Mouse (Mus musculus): Measurements from ENCODE around the gene Stambp. TPM values are rescaled to one million over a fixed set of nuclear protein-coding genes. Genes with fewer than 3 reads are reported as not detected.

Stambp gene
- 24.4 and 24.8 TPM in 2 replicates for polyA plus RNA-seq (2015; fragmentation: Nextera tagmentation; extraction: Ambion mirVana)

DNA sequence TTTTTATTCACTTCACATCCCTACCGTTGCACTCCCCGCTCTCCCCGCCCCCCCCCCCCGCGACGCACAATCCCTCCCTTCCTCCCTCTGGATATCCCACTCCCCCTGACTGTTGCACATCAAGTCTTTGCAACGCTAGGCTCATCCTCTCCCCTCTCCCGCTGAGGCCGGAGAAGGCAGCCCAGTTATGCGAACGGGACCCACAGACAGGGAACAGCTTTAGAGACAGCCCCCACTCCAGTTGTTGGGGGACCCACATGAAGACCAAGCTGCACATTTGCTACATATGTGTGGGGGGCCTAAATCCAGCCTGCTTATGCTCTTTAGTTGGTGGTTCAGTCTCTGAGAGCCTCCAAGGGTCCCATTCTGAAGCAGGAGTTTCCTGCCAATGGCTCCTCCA, at the start of gene Stambp:
Stambp (minus strand) TSS at position 59 of the 400 bp plus-strand sequence.
- peaks cover 11% of the 10 kb centered on the region for H3K4me1 ChIP-seq
- ATAC-seq (ENCODE audit: low FRiP score, low read depth): peak; percentile 74
- peak within 1 kb of the TSS; percentile 94 for H3K4me2 ChIP-seq (replicated peaks)
- peak within 1 kb of the TSS; percentile 82 for H3K9ac ChIP-seq
- peak within 1 kb of the TSS; percentile 65 for H3K27ac ChIP-seq
- H3K9me3 ChIP-seq: no peaks in the 10 kb centered on the region
- peaks cover 8% of the 10 kb centered on the region for H3K27me3 ChIP-seq
- H3K4me3 ChIP-seq: peak within 1 kb of the TSS; percentile 85
- 2% methylated on average over 8 of the region's 11 CpGs for WGBS
- H3K36me3 ChIP-seq: peaks cover 14% of the 10 kb centered on the region

DNA sequence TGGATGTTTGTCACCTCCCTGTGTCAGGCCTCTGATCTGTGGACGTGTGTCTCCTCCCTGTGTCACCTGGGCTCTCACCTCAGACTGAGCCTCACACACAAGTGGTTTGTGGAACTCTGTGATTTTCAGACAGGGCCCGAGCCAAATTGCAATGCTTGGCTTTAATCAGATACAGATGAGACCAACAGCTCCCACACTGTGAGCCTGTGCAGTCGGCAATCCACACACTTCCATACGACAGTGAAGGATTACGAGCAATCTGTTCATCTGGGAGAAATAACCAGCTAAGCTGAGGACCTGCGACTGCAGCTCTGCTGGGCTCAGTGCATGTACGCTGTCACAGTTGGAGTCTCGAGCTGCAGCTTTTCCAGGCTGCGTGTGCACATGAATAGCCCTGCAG, 47.4 kb upstream of the Stambp start:
- H3K27me3 ChIP-seq: no peaks in the 10 kb centered on the region
- H3K4me3 ChIP-seq: no peak overlapping the region
- H3K4me1 ChIP-seq: peaks cover 15% of the 10 kb centered on the region; the same call in 1 of the 2 replicates
- H3K27ac ChIP-seq: peak overlapping the region; percentile 28; the same call in 1 of the 2 replicates
- peak overlapping the region; percentile 39; the same call in 1 of the 2 replicates for H3K9ac ChIP-seq
- 19% methylated on average over 9 of the region's 9 CpGs for WGBS
- ATAC-seq (ENCODE audit: low FRiP score, low read depth): no peak
- peak overlapping the region; percentile 12 for H3K4me2 ChIP-seq (replicated peaks)
- H3K9me3 ChIP-seq: no peaks in the 10 kb centered on the region
- no peaks in the 10 kb centered on the region for H3K36me3 ChIP-seq

DNA sequence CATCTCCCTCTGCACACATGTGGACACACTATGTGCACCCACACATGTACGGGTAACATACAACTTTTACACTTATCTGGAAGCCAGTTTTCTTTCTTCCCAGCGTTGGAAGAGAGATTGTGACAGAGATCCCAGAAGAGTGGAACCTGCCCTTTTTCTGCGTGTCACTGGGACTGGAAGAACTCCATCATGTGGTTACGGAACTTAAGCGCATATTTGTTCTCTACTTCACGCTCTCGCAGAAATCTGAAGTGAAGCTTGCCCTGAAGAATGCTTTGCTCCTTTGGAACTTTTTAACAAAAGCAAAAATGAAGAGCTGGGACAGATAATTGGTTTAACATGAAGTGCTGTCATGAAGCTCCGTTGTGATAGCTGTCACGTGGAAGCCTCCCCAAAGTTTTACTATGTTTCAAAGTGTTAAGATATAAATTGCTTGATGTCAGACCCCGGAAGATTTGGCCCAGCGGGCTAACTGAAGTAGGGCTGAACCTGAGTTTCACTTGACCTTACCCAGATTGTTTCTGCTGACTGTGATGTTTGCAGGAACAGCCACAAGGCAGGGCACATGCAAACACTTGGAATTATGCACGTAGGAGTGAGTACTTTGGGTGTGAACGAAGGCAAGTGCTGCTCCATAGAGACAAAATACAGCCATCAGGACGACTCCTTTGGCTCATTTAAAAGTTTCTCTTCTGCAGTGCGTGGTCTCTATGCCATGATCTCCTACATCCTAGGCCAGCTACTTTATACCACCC, 45.2 kb upstream of the Stambp start:
- Histone ChIP-seq H3K4me1 (peaks cover 15% of the 10 kb centered on the region; the same call in 1 of the 2 replicates), H3K9me3 (no peaks in the 10 kb centered on the region), H3K27ac (no peak overlapping the region), H3K4me3 (no peak overlapping the region), H3K4me2 (replicated peaks) (no peak overlapping the region), H3K9ac (no peak overlapping the region), H3K36me3 (no peaks in the 10 kb centered on the region), H3K27me3 (no peaks in the 10 kb centered on the region)
- WGBS: 82% methylated on average over 15 of the region's 15 CpGs
- ATAC-seq (ENCODE audit: low FRiP score, low read depth): no peak

DNA sequence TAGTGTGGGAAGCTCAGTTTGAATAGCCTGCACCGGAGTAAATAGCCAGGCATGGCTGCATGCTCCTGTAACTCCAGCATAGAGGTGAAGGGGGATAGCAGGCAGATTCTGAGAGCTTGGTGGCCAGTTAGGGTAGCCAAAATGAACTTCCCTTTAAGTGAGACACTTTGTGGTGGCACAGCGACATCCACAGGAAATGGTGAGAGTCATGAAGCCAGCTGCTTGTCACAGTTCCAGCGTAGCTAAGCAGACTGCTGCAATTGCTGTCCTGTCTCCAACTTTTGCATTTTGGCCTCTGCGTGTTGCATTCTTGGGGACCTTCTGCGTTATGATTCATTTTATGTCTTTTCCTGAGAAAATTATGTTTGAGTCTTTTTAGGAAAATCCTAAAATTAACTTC, 44.0 kb upstream of the Stambp start:
- no peaks in the 10 kb centered on the region for H3K36me3 ChIP-seq
- no peaks in the 10 kb centered on the region for H3K9me3 ChIP-seq
- H3K4me1 ChIP-seq: peaks cover 15% of the 10 kb centered on the region; the same call in 1 of the 2 replicates
- no peak overlapping the region for H3K9ac ChIP-seq
- H3K27ac ChIP-seq: no peak overlapping the region
- no peaks in the 10 kb centered on the region for H3K27me3 ChIP-seq
- H3K4me2 ChIP-seq (replicated peaks): no peak overlapping the region
- 62% methylated on average over 5 of the region's 5 CpGs for WGBS
- no peak overlapping the region for H3K4me3 ChIP-seq
- no peak for ATAC-seq (ENCODE audit: low FRiP score, low read depth)

DNA sequence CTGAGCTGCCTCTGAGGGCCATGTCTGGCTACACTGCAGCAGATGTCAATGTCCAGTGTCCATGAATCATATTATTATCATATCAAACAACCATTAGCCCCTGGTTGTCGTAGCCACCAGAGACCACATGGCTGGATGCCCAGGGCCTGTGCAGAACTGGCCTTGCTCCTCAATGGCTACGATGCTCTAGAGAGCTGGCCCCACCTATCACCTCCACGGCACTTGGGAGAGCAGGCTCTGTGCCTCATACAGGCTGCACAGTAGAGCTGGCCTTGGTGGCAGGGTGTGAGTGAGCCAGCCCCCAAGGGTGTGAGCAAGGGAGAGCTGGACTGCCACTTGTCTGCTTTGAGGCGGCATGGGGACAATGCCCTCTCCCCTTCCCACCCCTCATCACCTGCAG, 41.9 kb upstream of the Stambp start:
- peaks cover 2% of the 10 kb centered on the region; the same call in 1 of the 2 replicates for H3K4me1 ChIP-seq
- ATAC-seq (ENCODE audit: low FRiP score, low read depth): no peak
- no peak overlapping the region for H3K4me2 ChIP-seq (replicated peaks)
- H3K36me3 ChIP-seq: no peaks in the 10 kb centered on the region
- H3K9ac ChIP-seq: no peak overlapping the region
- no peaks in the 10 kb centered on the region for H3K9me3 ChIP-seq
- H3K27ac ChIP-seq: no peak overlapping the region
- no peaks in the 10 kb centered on the region for H3K27me3 ChIP-seq
- no peak overlapping the region for H3K4me3 ChIP-seq
- WGBS: 86% methylated on average over 4 of the region's 4 CpGs

DNA sequence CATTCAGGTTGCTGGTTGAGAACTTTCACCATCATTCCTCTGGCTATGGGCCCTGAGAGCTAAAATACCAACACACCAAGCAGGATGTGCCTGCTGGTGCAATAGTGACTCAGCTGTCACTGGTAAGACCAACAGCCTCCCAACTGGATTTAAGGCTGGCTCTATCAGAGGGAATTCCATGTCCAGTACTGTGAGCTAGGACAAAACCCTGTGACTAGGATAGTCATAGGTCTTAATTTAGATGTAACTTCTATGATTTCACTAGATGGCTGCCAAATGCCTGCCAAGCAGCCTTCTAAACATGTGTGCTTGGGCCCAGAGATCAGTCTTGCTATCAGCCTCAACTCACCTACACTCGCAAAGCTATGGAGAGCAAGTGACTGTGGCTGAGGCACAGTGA, 40.4 kb upstream of the Stambp start:
- H3K27me3 ChIP-seq: no peaks in the 10 kb centered on the region
- no peaks in the 10 kb centered on the region for H3K9me3 ChIP-seq
- 91% methylated on average over 1 of the region's 1 CpGs for WGBS
- no peaks in the 10 kb centered on the region for H3K36me3 ChIP-seq
- H3K4me3 ChIP-seq: no peak overlapping the region
- no peak overlapping the region for H3K9ac ChIP-seq
- no peak for ATAC-seq (ENCODE audit: low FRiP score, low read depth)
- no peaks in the 10 kb centered on the region for H3K4me1 ChIP-seq
- no peak overlapping the region for H3K4me2 ChIP-seq (replicated peaks)
- H3K27ac ChIP-seq: no peak overlapping the region

DNA sequence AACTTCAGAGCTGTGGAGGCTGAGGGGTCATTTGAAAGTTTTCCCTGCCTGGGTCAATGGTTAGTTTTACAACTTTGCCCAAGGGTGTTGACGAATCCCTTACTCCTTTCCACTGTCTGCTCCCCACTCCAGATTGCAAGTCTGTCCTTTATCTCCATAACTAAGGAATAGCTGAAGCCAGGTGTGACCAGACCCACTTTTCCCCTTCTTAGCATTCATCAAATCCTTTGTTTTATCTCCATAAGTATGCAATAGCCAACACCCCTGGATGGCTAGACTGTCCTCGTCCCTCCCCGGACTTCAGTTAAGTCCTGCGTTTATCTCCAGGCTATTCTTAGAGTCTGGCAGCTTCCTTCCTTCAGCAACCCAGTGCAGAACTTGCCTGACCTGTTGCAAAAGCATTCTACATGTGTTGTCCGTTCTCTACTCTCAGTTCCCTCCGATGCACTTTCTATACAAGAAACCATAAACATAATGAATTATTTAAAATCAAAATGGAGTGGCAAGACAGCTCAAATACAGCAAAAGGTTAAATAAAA, 27.2 kb upstream of the Stambp start:
- Histone ChIP-seq H3K4me3 (no peak overlapping the region), H3K27ac (no peak overlapping the region), H3K36me3 (no peaks in the 10 kb centered on the region), H3K9me3 (no peaks in the 10 kb centered on the region), H3K9ac (no peak overlapping the region), H3K4me1 (no peaks in the 10 kb centered on the region), H3K27me3 (0 out of 2 replicates have a peak, but pooled peaks cover 2% of the 10 kb centered on the region), H3K4me2 (replicated peaks) (0 out of 2 replicates have a peak overlapping the region, but pooled peaks have one; percentile 62)
- 72% methylated on average over 6 of the region's 6 CpGs for WGBS
- no peak for ATAC-seq (ENCODE audit: low FRiP score, low read depth)

DNA sequence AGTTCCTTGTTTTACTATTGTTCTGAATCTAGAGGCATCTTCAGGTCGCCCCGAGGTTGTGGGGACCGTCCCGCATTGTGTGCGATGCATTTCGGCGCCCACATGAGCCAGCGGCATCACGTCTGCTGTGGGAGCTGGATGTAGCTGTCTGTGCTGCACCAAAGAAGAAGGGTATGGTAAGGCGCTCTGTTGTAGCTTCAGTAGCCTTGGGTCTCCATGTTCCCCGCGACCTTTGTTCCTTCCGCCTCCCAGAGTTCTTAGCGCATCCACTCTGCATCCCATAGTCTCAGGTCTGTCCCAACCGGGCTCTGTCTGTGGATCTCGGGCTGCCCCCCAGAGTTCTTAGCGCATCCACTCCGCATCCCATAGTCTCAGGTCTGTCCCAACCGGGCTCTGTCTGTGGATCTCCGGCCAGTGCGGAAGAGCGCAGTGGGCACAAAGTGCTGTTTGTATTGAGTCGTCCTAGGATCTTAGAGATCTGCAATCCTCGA, 26.6 kb upstream of the Stambp start:
- H3K27me3 ChIP-seq: 0 out of 2 replicates have a peak, but pooled peaks cover 2% of the 10 kb centered on the region
- H3K9ac ChIP-seq: no peak overlapping the region
- peak overlapping the region; percentile 34 for H3K4me3 ChIP-seq
- WGBS: 38% methylated on average over 24 of the region's 24 CpGs
- H3K4me1 ChIP-seq: no peaks in the 10 kb centered on the region
- no peaks in the 10 kb centered on the region for H3K9me3 ChIP-seq
- no peak for ATAC-seq (ENCODE audit: low FRiP score, low read depth)
- H3K36me3 ChIP-seq: no peaks in the 10 kb centered on the region
- H3K4me2 ChIP-seq (replicated peaks): peak overlapping the region; percentile 62
- no peak overlapping the region for H3K27ac ChIP-seq

DNA sequence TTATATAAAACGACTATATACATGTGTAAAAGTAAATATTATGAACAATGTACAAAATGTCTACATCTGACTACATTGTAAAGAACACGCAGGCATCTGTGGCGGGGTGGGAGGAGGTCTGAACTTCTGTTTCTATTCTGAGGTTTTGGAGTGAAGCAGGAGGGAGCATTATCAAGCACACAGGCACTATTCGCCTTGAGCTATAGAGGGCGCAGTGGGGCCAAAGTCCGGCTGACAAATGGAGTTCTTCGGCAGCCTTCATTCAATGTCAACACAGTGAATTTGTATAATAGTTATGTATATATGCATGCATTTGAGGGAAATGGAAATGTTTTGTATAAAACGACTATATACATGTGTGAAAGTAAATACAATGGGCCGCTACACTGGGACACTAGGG, 26.1 kb upstream of the Stambp start:
- Histone ChIP-seq H3K4me3 (peak overlapping the region; percentile 34), H3K9ac (no peak overlapping the region), H3K9me3 (no peaks in the 10 kb centered on the region), H3K4me2 (replicated peaks) (peak overlapping the region; percentile 62), H3K4me1 (no peaks in the 10 kb centered on the region), H3K36me3 (no peaks in the 10 kb centered on the region), H3K27ac (no peak overlapping the region), H3K27me3 (0 out of 2 replicates have a peak, but pooled peaks cover 2% of the 10 kb centered on the region)
- WGBS: 12% methylated on average over 9 of the region's 9 CpGs
- ATAC-seq (ENCODE audit: low FRiP score, low read depth): no peak

DNA sequence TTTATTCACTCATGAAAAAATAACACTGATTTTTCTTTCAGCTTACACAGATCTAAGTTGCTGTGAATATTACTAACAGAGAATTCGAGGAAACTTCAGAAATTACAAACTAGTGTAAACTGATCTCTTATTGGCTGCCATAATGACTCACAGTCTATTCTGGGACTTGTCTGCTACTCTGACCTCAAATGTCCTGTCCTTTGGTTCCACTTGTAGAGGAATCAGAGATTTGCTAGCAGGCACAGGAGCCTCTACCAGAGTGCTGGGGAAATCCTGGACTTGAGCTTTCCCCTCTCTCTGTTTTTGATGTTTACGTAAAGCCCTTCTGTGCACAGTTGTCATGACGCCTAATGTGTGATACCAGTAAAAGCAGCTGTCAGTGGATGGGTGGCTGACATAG, 25.5 kb upstream of the Stambp start:
- H3K4me2 ChIP-seq (replicated peaks): no peak overlapping the region
- WGBS: 64% methylated on average over 3 of the region's 3 CpGs
- H3K9ac ChIP-seq: no peak overlapping the region
- no peak overlapping the region for H3K27ac ChIP-seq
- no peaks in the 10 kb centered on the region for H3K9me3 ChIP-seq
- no peak for ATAC-seq (ENCODE audit: low FRiP score, low read depth)
- no peak overlapping the region for H3K4me3 ChIP-seq
- 0 out of 2 replicates have a peak, but pooled peaks cover 2% of the 10 kb centered on the region for H3K27me3 ChIP-seq
- no peaks in the 10 kb centered on the region for H3K36me3 ChIP-seq
- no peaks in the 10 kb centered on the region for H3K4me1 ChIP-seq

DNA sequence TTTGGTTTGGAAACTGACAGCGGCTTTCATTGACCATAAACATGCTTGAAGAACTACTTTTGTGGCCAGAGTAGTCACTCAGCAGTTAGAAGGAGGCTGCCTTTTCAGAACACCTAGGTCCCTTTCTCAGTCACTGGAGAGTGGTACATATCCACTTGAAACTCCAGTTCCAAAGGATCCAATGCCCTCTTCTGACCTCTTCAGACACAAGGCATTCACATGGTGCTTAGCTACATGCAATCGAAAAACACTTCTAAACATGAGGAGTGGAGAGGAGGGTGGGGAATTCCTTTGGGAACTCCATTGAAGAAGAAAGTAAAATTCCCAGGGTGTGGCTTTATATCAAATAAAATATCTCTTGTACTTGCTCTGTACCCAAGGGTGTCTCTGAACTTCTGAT, 22.5 kb upstream of the Stambp start:
- Histone ChIP-seq H3K27me3 (0 out of 2 replicates have a peak, but pooled peaks cover 2% of the 10 kb centered on the region), H3K9me3 (no peaks in the 10 kb centered on the region), H3K4me1 (no peaks in the 10 kb centered on the region), H3K36me3 (no peaks in the 10 kb centered on the region), H3K9ac (no peak overlapping the region), H3K4me2 (replicated peaks) (no peak overlapping the region), H3K4me3 (no peak overlapping the region), H3K27ac (no peak overlapping the region)
- no peak for ATAC-seq (ENCODE audit: low FRiP score, low read depth)
- 90% methylated on average over 2 of the region's 2 CpGs for WGBS

DNA sequence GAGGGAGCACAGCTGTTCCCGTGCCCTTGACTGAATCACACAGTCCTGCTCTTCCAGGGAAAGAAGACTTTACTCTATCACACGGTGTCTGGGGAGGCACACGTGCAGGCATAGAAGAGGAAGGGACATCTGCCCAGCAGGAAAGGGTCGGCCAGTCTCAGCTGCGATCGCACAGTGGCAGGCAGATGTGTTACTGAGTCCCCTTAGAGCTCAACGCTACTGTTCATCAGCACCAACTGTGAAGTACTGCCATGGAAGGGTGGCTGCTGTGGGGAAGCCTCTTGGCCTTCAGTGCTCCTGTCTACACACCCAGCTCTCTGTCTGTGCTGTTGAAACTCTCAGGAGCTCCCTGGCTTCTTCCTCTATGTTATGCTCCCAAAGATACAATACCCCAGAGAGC, 21.4 kb upstream of the Stambp start:
- H3K27me3 ChIP-seq: 0 out of 2 replicates have a peak, but pooled peaks cover 2% of the 10 kb centered on the region
- no peaks in the 10 kb centered on the region for H3K9me3 ChIP-seq
- WGBS: 80% methylated on average over 7 of the region's 7 CpGs
- no peak overlapping the region for H3K4me2 ChIP-seq (replicated peaks)
- H3K27ac ChIP-seq: no peak overlapping the region
- ATAC-seq (ENCODE audit: low FRiP score, low read depth): no peak
- no peak overlapping the region for H3K4me3 ChIP-seq
- H3K4me1 ChIP-seq: no peaks in the 10 kb centered on the region
- no peak overlapping the region for H3K9ac ChIP-seq
- H3K36me3 ChIP-seq: no peaks in the 10 kb centered on the region
